Comparison of ENCODE assay signal across 22 mouse cellular contexts in the genomic region with DNA sequence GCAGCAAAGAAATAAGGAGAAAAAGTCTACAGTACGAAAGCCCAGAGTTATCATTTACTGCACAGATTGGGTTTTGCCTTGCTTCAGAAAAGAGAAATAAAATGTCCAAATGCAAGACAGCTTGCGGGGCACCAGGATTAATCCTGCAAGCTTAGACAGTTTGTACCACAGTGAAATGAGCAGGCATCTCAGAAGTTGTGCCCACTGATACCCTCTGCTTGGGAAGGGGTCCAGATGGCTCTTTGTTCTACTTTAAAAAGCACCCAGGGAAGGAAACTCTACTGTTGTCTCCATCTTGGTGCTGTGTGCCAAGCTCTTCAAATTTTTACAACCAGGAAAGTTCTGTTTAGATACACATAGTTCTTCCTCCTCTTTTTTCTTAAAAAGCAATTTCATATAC.
"Had no signal": no experiment of that assay in that cellular context is flagged by ENCODE, and none has a peak within 500 bp of the region (broad histone marks: within the 10 kb centered on the region; RNA-seq: fewer than 3 reads in every experiment).

No protein-coding gene starts in this region.

- H3K4me3 ChIP-seq: layer of hippocampus, adult 2 months; limb, embryonic 12.5 days; limb, embryonic 15.5 days; megakaryocyte, embryonic 14.5 days; midbrain, embryonic 10.5 days; midbrain, embryonic 13.5 days; myocyte; neural tube, embryonic 13.5 days had no signal

- H3K27ac ChIP-seq: limb, embryonic 12.5 days; limb, embryonic 15.5 days; liver, embryonic 14.5 days; midbrain, embryonic 10.5 days; midbrain, embryonic 13.5 days; neural tube, embryonic 13.5 days had no signal

- H3K27me3 ChIP-seq: limb, embryonic 12.5 days; limb, embryonic 15.5 days; megakaryocyte, embryonic 14.5 days; midbrain, embryonic 13.5 days; neural tube, embryonic 13.5 days had no signal

- H3K9ac ChIP-seq: limb, embryonic 12.5 days; limb, embryonic 15.5 days; liver, embryonic 14.5 days; liver, postnatal 0 days; lung, embryonic 14.5 days; midbrain, embryonic 13.5 days; neural tube, embryonic 13.5 days had no signal

- H3K4me2 ChIP-seq: limb, embryonic 12.5 days; limb, embryonic 15.5 days; liver, embryonic 11.5 days; lung, embryonic 14.5 days; midbrain, embryonic 13.5 days; neural tube, embryonic 13.5 days had no signal

- H3K36me3 ChIP-seq: limb, embryonic 12.5 days; limb, embryonic 15.5 days; midbrain, embryonic 10.5 days; midbrain, embryonic 13.5 days; neural tube, embryonic 13.5 days had no signal

- ATAC-seq: intestine, embryonic 16.5 days; liver, postnatal 0 days; lung, postnatal 0 days; midbrain, embryonic 13.5 days; midbrain, embryonic 16.5 days had no signal

- H3K4me1 ChIP-seq: limb, embryonic 15.5 days; megakaryocyte, embryonic 14.5 days; midbrain, embryonic 10.5 days; midbrain, embryonic 13.5 days; neural tube, embryonic 13.5 days had no signal

- DNase-seq: kidney, adult 18-20 months; kidney, adult 9 months; kidney, postnatal 14 days; kidney, postnatal 4 days; liver, postnatal 0 days; lung, postnatal 36 days; retina, postnatal 1 day; thymus, postnatal 25 days had no signal

- H3K9me3 ChIP-seq: limb, embryonic 12.5 days; limb, embryonic 15.5 days; midbrain, embryonic 10.5 days; midbrain, embryonic 13.5 days; neural tube, embryonic 13.5 days had no signal
